Mouse (Mus musculus) layer of hippocampus, postnatal 25 days (tissue): Measurements from ENCODE around the gene Lmbrd2. TPM values are rescaled to one million over a fixed set of nuclear protein-coding genes. Genes with fewer than 3 reads are reported as not detected.

Source experiments
- total RNA-seq, 2 experiments: library from RNA; stranded (reverse); gene quantifications; 2 replicates each; pipeline ENCODE4 v1.2.3; 2021

Lmbrd2 gene
- total RNA-seq, 2 experiments from 2014 or later = 58.7 to 59.2 TPM

Other genes starting within 250 kb of the Lmbrd2 start
- 10 to 100 TPM in 1 of 2 experiments, 1 to 10 TPM in 1; 7.1 to 11.2 TPM for gene Ranbp3l, start 172.6 kb upstream of the Lmbrd2 start, total RNA-seq
- 10 to 100 TPM; 61.0 to 64.9 TPM for gene Nadk2, start 69.3 kb upstream of the Lmbrd2 start, total RNA-seq
- gene Skp2, start 14.9 kb downstream of the Lmbrd2 start, total RNA-seq = 1 to 10 TPM; 4.2 to 4.4 TPM
- not detected for gene Ugt3a1, start 136.3 kb downstream of the Lmbrd2 start, total RNA-seq
- not detected for gene Ugt3a2, start 195.0 kb downstream of the Lmbrd2 start, total RNA-seq